Mouse (Mus musculus): Measurements from ENCODE around the gene Znrf4.

DNA sequence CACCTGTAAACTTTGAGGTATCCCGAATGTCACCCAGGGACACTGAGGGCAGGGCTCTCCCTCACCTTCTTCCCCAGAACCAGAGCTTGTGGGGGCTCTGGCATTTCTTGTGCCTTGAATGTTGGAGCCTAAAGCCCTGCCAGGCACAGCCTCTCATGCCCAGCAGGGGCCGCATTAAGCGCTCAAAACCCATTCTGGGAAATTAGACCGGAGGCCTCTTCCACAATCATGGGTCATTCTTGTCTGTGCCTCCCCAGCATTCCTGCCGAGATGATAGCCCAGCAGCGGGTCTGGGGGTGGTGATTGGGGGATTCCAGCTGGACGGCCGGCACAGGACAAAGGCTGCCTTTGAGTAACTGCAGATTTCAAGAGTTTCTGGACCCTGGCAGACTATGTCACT, 25.7 kb upstream of the Znrf4 start:
- TF ChIP-seq CTCF (IDR thresholded peaks at IDR 0.05; ENCODE audit: extremely low read depth, insufficient read length, insufficient replicate concordance, low read depth, low read length) (no peak), POLR2A (IDR thresholded peaks at IDR 0.05; ENCODE audit: low read depth, low read length) (no peak)
